Mouse (Mus musculus): Measurements from ENCODE around the gene Bcl2. TPM values are rescaled to one million over a fixed set of nuclear protein-coding genes. Genes with fewer than 3 reads are reported as not detected.

Bcl2 gene
- polyA plus RNA-seq, 1 experiment from 2014 or later, result 20.9 TPM

DNA sequence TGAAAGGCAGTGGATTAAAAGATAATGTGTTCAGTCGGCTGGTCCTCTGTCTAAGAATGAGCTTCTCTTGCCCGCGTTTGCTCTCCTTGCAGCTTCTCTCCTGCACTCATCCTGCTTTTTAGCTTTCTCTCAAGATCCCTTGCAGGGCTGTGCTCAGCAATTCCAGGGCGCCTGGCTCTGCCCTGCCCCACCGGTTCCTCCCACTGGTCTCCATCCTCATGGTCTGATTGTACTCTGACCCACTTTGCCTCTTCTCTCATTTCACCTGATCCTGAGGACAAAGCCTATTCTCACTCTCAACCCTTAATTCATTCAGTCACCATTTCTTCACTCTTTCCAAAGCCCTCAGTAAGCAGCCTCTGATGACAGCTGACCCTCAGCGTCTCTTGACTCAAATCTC is 102.8 kb downstream of the Bcl2 start:
- Histone ChIP-seq H3K9ac (ENCODE audit: low read depth, low read length) (no peak overlapping the region), H3K4me2 (replicated peaks; ENCODE audit: low read depth, low read length) (no peak overlapping the region), H3K4me1 (ENCODE audit: control insufficient read depth, insufficient read depth, low read length) (peaks cover 6% of the 10 kb centered on the region; the same call in 1 of the 2 replicates), H3K36me3 (ENCODE audit: control insufficient read depth, insufficient read depth, low read length) (no peaks in the 10 kb centered on the region), H3K27me3 (ENCODE audit: control insufficient read depth, insufficient read depth, low read length) (no peaks in the 10 kb centered on the region), H3K4me3 (ENCODE audit: low read length) (no peak overlapping the region), H3K27ac (ENCODE audit: low read depth, low read length) (no peak overlapping the region), H3K9me3 (ENCODE audit: control insufficient read depth, low read length) (no peaks in the 10 kb centered on the region)
- 70% methylated on average over 6 of the region's 6 CpGs for WGBS
- no peak for ATAC-seq (ENCODE audit: low FRiP score, low TSS enrichment)

- no peak overlapping the region for H3K27ac ChIP-seq (ENCODE audit: low read depth, low read length)
- no peak overlapping the region for H3K4me2 ChIP-seq (replicated peaks; ENCODE audit: low read depth, low read length)
- H3K36me3 ChIP-seq (ENCODE audit: control insufficient read depth, insufficient read depth, low read length), result no peaks in the 10 kb centered on the region
- ATAC-seq (ENCODE audit: low FRiP score, low TSS enrichment), result no peak
- peaks cover 12% of the 10 kb centered on the region for H3K4me1 ChIP-seq (ENCODE audit: control insufficient read depth, insufficient read depth, low read length)
- H3K9ac ChIP-seq (ENCODE audit: low read depth, low read length), result no peak overlapping the region
- 93% methylated on average over 4 of the region's 4 CpGs for WGBS
- H3K9me3 ChIP-seq (ENCODE audit: control insufficient read depth, low read length), result no peaks in the 10 kb centered on the region
- H3K27me3 ChIP-seq (ENCODE audit: control insufficient read depth, insufficient read depth, low read length), result no peaks in the 10 kb centered on the region
- no peak overlapping the region for H3K4me3 ChIP-seq (ENCODE audit: low read length)
Measured at GRCm38 (mm10) chr1:106608098-106608778, 105.8 kb downstream of the Bcl2 start.

- Histone ChIP-seq H3K9ac (ENCODE audit: low read depth, low read length) (no peak overlapping the region), H3K27ac (ENCODE audit: low read depth, low read length) (no peak overlapping the region), H3K9me3 (ENCODE audit: control insufficient read depth, low read length) (no peaks in the 10 kb centered on the region), H3K4me1 (ENCODE audit: control insufficient read depth, insufficient read depth, low read length) (peaks cover 17% of the 10 kb centered on the region), H3K36me3 (ENCODE audit: control insufficient read depth, insufficient read depth, low read length) (no peaks in the 10 kb centered on the region), H3K4me3 (ENCODE audit: low read length) (no peak overlapping the region), H3K4me2 (replicated peaks; ENCODE audit: low read depth, low read length) (no peak overlapping the region), H3K27me3 (ENCODE audit: control insufficient read depth, insufficient read depth, low read length) (no peaks in the 10 kb centered on the region)
- ATAC-seq (ENCODE audit: low FRiP score, low TSS enrichment), result no peak
- WGBS, result 91% methylated on average over 5 of the region's 5 CpGs
Measured at GRCm38 (mm10) chr1:106606951-106607350, 107.1 kb downstream of the Bcl2 start.

GRCm38 (mm10) chr1:106603406-106603805 is 110.7 kb downstream of the Bcl2 start:
- WGBS, result 14% methylated on average over 4 of the region's 4 CpGs
- no peaks in the 10 kb centered on the region for H3K27me3 ChIP-seq (ENCODE audit: control insufficient read depth, insufficient read depth, low read length)
- no peaks in the 10 kb centered on the region for H3K36me3 ChIP-seq (ENCODE audit: control insufficient read depth, insufficient read depth, low read length)
- H3K9me3 ChIP-seq (ENCODE audit: control insufficient read depth, low read length), result no peaks in the 10 kb centered on the region
- ATAC-seq (ENCODE audit: low FRiP score, low TSS enrichment), result peak; percentile 25; the same call in 1 of the 2 replicates
- no peak overlapping the region for H3K4me3 ChIP-seq (ENCODE audit: low read length)
- no peak overlapping the region for H3K9ac ChIP-seq (ENCODE audit: low read depth, low read length)
- H3K4me1 ChIP-seq (ENCODE audit: control insufficient read depth, insufficient read depth, low read length), result peaks cover 17% of the 10 kb centered on the region
- peak overlapping the region; percentile 15; the same call in 1 of the 2 replicates for H3K4me2 ChIP-seq (replicated peaks; ENCODE audit: low read depth, low read length)
- peak overlapping the region; percentile 71 for H3K27ac ChIP-seq (ENCODE audit: low read depth, low read length)

DNA sequence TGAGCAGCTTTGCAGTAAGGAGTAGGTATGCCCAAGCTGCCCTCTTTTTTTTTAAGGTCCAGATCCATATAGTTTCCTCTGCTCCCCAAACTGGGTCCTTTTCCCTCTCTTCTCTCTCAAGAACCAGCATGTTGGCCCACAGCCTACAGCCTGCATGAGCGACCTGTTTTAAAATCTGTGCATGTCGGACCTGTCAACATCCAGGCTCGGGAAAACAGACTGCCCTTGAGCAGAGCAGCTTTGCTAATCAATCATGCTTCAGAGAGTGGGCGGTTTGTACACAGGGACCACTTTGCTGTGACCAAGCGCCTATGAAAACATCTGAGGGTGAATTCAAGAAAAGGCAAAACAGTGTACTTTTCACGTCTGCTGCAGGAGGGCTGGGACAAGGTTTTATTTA is 111.1 kb downstream of the Bcl2 start:
- Histone ChIP-seq H3K9ac (ENCODE audit: low read depth, low read length) (peak overlapping the region; percentile 12; the same call in 1 of the 2 replicates), H3K36me3 (ENCODE audit: control insufficient read depth, insufficient read depth, low read length) (no peaks in the 10 kb centered on the region), H3K4me1 (ENCODE audit: control insufficient read depth, insufficient read depth, low read length) (peaks cover 17% of the 10 kb centered on the region), H3K9me3 (ENCODE audit: control insufficient read depth, low read length) (no peaks in the 10 kb centered on the region), H3K27ac (ENCODE audit: low read depth, low read length) (peak overlapping the region; percentile 71; the same call in 1 of the 2 replicates), H3K4me2 (replicated peaks; ENCODE audit: low read depth, low read length) (peak overlapping the region; percentile 15), H3K4me3 (ENCODE audit: low read length) (no peak overlapping the region), H3K27me3 (ENCODE audit: control insufficient read depth, insufficient read depth, low read length) (no peaks in the 10 kb centered on the region)
- ATAC-seq (ENCODE audit: low FRiP score, low TSS enrichment), result peak; percentile 71
- 8% methylated on average over 6 of the region's 6 CpGs for WGBS

DNA sequence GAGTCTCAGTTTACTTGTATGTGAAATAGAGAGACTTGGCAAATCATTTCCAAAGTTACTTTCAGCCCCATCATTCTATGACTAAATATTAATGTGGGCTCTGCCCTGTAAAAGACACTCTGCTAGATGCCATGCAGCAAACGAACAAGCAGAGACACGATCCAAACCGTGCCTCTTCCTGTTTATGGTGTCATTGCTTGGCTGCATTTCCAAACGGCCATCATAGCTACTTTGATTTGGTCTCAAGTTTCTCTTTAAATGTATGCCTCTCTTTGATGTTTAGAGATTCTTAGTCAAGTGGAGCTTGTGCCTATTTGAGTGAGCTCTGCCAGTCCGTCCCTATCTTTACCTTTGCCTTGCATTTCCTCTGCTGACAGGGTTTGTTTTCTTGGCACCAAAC is 111.5 kb downstream of the Bcl2 start:
- H3K4me2 ChIP-seq (replicated peaks; ENCODE audit: low read depth, low read length), result peak overlapping the region; percentile 15; the same call in 1 of the 2 replicates
- H3K27me3 ChIP-seq (ENCODE audit: control insufficient read depth, insufficient read depth, low read length), result no peaks in the 10 kb centered on the region
- H3K9me3 ChIP-seq (ENCODE audit: control insufficient read depth, low read length), result no peaks in the 10 kb centered on the region
- no peaks in the 10 kb centered on the region for H3K36me3 ChIP-seq (ENCODE audit: control insufficient read depth, insufficient read depth, low read length)
- peak; percentile 5; the same call in 1 of the 2 replicates for ATAC-seq (ENCODE audit: low FRiP score, low TSS enrichment)
- H3K4me3 ChIP-seq (ENCODE audit: low read length), result no peak overlapping the region
- peak overlapping the region; percentile 71; the same call in 1 of the 2 replicates for H3K27ac ChIP-seq (ENCODE audit: low read depth, low read length)
- H3K4me1 ChIP-seq (ENCODE audit: control insufficient read depth, insufficient read depth, low read length), result peaks cover 17% of the 10 kb centered on the region
- WGBS, result 10% methylated on average over 5 of the region's 5 CpGs
- peak overlapping the region; percentile 12; the same call in 1 of the 2 replicates for H3K9ac ChIP-seq (ENCODE audit: low read depth, low read length)

- H3K4me1 ChIP-seq (ENCODE audit: control insufficient read depth, insufficient read depth, low read length), result peaks cover 17% of the 10 kb centered on the region
- WGBS, result 84% methylated on average over 4 of the region's 4 CpGs
- ATAC-seq (ENCODE audit: low FRiP score, low TSS enrichment), result no peak
Measured at GRCm38 (mm10) chr1:106601247-106601646, 112.8 kb downstream of the Bcl2 start.

DNA sequence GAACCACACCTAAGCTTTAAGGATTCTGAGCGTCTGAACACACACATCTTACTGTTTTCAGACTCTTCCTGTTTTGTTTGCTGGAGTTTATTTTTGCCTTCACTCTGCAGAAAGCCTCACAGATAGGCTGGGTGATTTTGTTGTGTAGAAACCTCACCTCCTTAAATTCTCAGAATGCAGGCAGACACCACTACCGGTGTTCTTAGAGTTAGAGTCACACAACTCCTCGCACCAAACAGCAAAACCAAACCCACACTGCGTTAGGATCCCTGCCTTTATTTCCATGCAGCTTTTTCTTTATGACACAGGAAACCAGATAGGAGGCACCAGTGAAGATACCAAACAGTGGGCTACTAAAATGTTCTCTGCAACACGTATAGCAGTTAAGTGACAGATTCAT is 113.2 kb downstream of the Bcl2 start:
- no peak for ATAC-seq (ENCODE audit: low FRiP score, low TSS enrichment)
- Histone ChIP-seq H3K4me2 (replicated peaks; ENCODE audit: low read depth, low read length) (no peak overlapping the region), H3K9ac (ENCODE audit: low read depth, low read length) (no peak overlapping the region), H3K27ac (ENCODE audit: low read depth, low read length) (no peak overlapping the region), H3K9me3 (ENCODE audit: control insufficient read depth, low read length) (no peaks in the 10 kb centered on the region), H3K4me3 (ENCODE audit: low read length) (no peak overlapping the region), H3K27me3 (ENCODE audit: control insufficient read depth, insufficient read depth, low read length) (no peaks in the 10 kb centered on the region), H3K36me3 (ENCODE audit: control insufficient read depth, insufficient read depth, low read length) (no peaks in the 10 kb centered on the region), H3K4me1 (ENCODE audit: control insufficient read depth, insufficient read depth, low read length) (peaks cover 17% of the 10 kb centered on the region)
- WGBS, result 80% methylated on average over 5 of the region's 5 CpGs

More at GRCm38 (mm10) chr1:106601247-106601646, 112.8 kb downstream of the Bcl2 start:
- H3K4me3 ChIP-seq (ENCODE audit: low read length), result no peak overlapping the region
- H3K9me3 ChIP-seq (ENCODE audit: control insufficient read depth, low read length), result no peaks in the 10 kb centered on the region
- no peaks in the 10 kb centered on the region for H3K27me3 ChIP-seq (ENCODE audit: control insufficient read depth, insufficient read depth, low read length)
- no peak overlapping the region for H3K4me2 ChIP-seq (replicated peaks; ENCODE audit: low read depth, low read length)
- no peaks in the 10 kb centered on the region for H3K36me3 ChIP-seq (ENCODE audit: control insufficient read depth, insufficient read depth, low read length)
- no peak overlapping the region for H3K9ac ChIP-seq (ENCODE audit: low read depth, low read length)
- H3K27ac ChIP-seq (ENCODE audit: low read depth, low read length), result no peak overlapping the region

DNA sequence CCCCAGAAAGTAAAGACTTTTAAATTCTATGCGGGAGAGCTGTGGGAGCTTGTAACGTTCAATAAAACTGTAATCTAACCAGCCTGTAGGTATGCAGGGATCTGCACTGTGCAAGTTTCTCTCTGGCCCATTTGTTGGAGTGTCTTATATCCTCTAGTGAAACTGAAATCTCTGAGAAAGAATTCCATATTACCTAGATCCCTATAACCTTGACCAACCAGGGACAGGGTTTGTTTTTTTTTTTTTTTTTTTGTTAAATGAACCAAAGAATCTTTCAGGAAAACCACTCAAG is 115.8 kb downstream of the Bcl2 start:
- WGBS, result 47% methylated on average over 2 of the region's 2 CpGs
- no peaks in the 10 kb centered on the region for H3K9me3 ChIP-seq (ENCODE audit: control insufficient read depth, low read length)

More for the DNA sequence above, 115.8 kb downstream of the Bcl2 start:
- H3K4me3 ChIP-seq (ENCODE audit: low read length), result no peak overlapping the region
- H3K27me3 ChIP-seq (ENCODE audit: control insufficient read depth, insufficient read depth, low read length), result no peaks in the 10 kb centered on the region
- ATAC-seq (ENCODE audit: low FRiP score, low TSS enrichment), result no peak
- H3K36me3 ChIP-seq (ENCODE audit: control insufficient read depth, insufficient read depth, low read length), result no peaks in the 10 kb centered on the region
- no peak overlapping the region for H3K4me2 ChIP-seq (replicated peaks; ENCODE audit: low read depth, low read length)
- peaks cover 11% of the 10 kb centered on the region for H3K4me1 ChIP-seq (ENCODE audit: control insufficient read depth, insufficient read depth, low read length)
- no peak overlapping the region for H3K9ac ChIP-seq (ENCODE audit: low read depth, low read length)
- H3K27ac ChIP-seq (ENCODE audit: low read depth, low read length), result no peak overlapping the region
